Mouse (Mus musculus): ENCODE data around the gene Kif6.
A peak's percentile ranks its signal among the peaks of the same experiment; 100 is the strongest.

GRCm38 (mm10) chr17:49650366-49650765, 35.4 kb downstream of the Kif6 start:
- no peak for TF ChIP-seq POLR2A (IDR thresholded peaks at IDR 0.05; ENCODE audit: low read depth, low read length)
- peak; percentile 27; the same call in 1 of the 2 replicates for TF ChIP-seq CTCF (conservative IDR thresholded peaks at IDR 0.05; ENCODE audit: insufficient read depth, insufficient read length, low read depth, low read length)
